Mouse (Mus musculus) forebrain, postnatal 0 days (tissue): Measurements from ENCODE around the gene Prickle4. TPM values are rescaled to one million over a fixed set of nuclear protein-coding genes. Genes with fewer than 3 reads are reported as not detected.
A peak's percentile ranks its signal among the peaks of the same experiment; 100 is the strongest.
"Not testable (repeated sequence)": the region's sequence is repeated elsewhere in the genome, so short reads cannot be mapped to it uniquely, and the experiment has no call there.

Experiments used
- ATAC-seq: fragments of 200-750 bp; cut with Nextera tagmentation; 2 replicates; pipeline ENCODE4 v1.8.0; 2017; ENCODE audit warnings: mild to moderate bottlenecking, moderate library complexity
- DNase-seq: peaks from one replicate; pipeline ENCODE4 v3.0.0-alpha.2; 2015
- H3K27ac ChIP-seq: fragments of 300-500 bp; sonication (generic); 2 replicates; pipeline ENCODE4 v1.5.1; 2014; ENCODE audit warnings: low read depth, mild to moderate bottlenecking, antibody characterized with exemption, low read length, moderate library complexity, mixed read lengths
- H3K27me3 ChIP-seq: fragments of 300-500 bp; sonication (generic); 2 replicates; pipeline ENCODE4 v1.6.1; 2014; ENCODE audit warnings: mild to moderate bottlenecking, low read length, mixed read lengths; ENCODE audit not compliant: insufficient read depth
- H3K36me3 ChIP-seq: fragments of 300-500 bp; sonication (generic); 2 replicates; pipeline ENCODE4 v1.6.1; 2014; ENCODE audit warnings: mild to moderate bottlenecking, moderate library complexity; ENCODE audit not compliant: insufficient read depth
- H3K4me1 ChIP-seq: fragments of 300-500 bp; sonication (generic); 2 replicates; pipeline ENCODE4 v1.6.1; 2014; ENCODE audit warnings: antibody characterized with exemption; ENCODE audit not compliant: insufficient read depth
- H3K4me2 ChIP-seq: fragments of 300-500 bp; sonication (generic); 2 replicates; pipeline ENCODE4 v1.6.1; 2014; ENCODE audit warnings: low read depth, mild to moderate bottlenecking, moderate library complexity
- H3K4me3 ChIP-seq: fragments of 300-500 bp; sonication (generic); 2 replicates; pipeline ENCODE4 v1.5.1; 2014; ENCODE audit warnings: low read depth, low read length, mixed read lengths
- H3K9ac ChIP-seq: fragments of 300-500 bp; sonication (generic); 2 replicates; pipeline ENCODE4 v1.6.1; 2014; ENCODE audit warnings: mild to moderate bottlenecking
- H3K9me3 ChIP-seq: fragments of 300-500 bp; sonication (generic); 2 replicates; pipeline ENCODE4 v1.6.1; 2016; ENCODE audit warnings: low read length
- CTCF ChIP-seq: sonication (generic); IDR thresholded peaks from 2 replicates; pipeline ENCODE4 v1.5.1; 2016; ENCODE audit warnings: antibody characterized with exemption, control low read depth, low read depth
- WGBS: fragments of 180-500 bp; shearing (Covaris S2); extraction: QIAGEN DNeasy Blood & Tissue Kit; methylation state at CpG from one replicate; pipeline ENCODE4 v1.1.7; 2014; 5-methylcytosine and 5-hydroxymethylcytosine counted together
- polyA plus RNA-seq: library from polyadenylated mRNA; unstranded; fragments of >200 nt; fragmentation: Nextera tagmentation; extraction: Ambion mirVana; gene quantifications from 2 replicates; pipeline ENCODE4 v1.2.1, GENCODE M21; 2015
- total RNA-seq: library from RNA; depleted of rRNA; stranded (reverse); fragments of >200 nt; gene quantifications from 2 replicates; pipeline ENCODE4 v1.2.3, GENCODE M21; 2014; rRNA removed

Gene Prickle4
- total and polyA plus RNA-seq, 2 experiments from 2014 or later = 0.45 to 1.8 TPM

DNA sequence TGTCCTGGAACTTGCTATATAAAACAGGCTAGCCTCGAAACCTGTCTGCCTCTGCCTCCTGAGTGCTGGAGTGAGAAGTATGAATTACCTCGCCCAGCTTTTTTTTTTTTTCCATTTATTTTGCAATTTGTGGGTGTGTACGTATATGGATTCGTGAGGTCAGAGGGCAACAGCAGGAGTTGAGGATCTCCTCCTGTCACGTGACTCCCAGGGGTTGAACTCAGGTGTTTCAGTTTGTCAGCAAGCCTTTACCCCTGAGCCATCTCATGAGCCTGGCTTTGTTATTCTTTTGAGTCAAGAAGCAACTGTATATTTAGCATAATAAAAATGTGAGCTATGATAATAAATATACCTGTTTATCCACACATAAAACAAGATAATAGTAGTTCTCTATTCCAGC lies 38.8 kb downstream of the Prickle4 start:
- ATAC-seq = no peak
- DNase-seq = no peak
- no peak for TF ChIP-seq CTCF
- no peaks in the 10 kb centered on the region for H3K27me3 ChIP-seq
- no peaks in the 10 kb centered on the region for H3K9me3 ChIP-seq
- H3K4me2 ChIP-seq = no peak overlapping the region
- no peak overlapping the region for H3K27ac ChIP-seq
- 0 out of 2 replicates have a peak, but pooled peaks cover 12% of the 10 kb centered on the region for H3K36me3 ChIP-seq
- no peak overlapping the region for H3K4me3 ChIP-seq
- H3K9ac ChIP-seq = no peak overlapping the region
- WGBS = 80% methylated on average over 5 of the region's 5 CpGs
- no peaks in the 10 kb centered on the region for H3K4me1 ChIP-seq

DNA sequence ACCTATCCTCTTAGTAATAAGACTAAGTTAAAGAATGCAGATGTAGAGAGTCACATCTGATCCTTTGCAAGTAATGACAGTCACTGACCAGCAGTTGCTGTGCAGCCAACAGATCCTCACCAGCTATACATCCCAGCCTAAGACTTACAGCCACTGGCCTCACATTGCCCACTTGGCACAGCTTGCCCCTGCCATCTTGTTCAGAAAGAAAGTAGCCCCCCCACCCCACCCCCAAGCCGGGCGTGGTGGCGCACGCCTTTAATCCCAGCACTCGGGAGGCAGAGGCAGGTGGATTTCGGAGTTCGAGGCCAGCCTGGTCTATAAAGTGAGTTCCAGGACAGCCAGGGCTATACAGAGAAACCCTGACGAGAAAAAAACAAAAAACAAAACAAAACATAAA lies 40.2 kb downstream of the Prickle4 start:
- not testable (repeated sequence) for H3K4me1 ChIP-seq, ATAC-seq, DNase-seq, H3K9ac ChIP-seq, H3K27me3 ChIP-seq, H3K4me3 ChIP-seq, H3K9me3 ChIP-seq, H3K27ac ChIP-seq, H3K4me2 ChIP-seq
- WGBS = 89% methylated on average over 8 of the region's 8 CpGs
- H3K36me3 ChIP-seq = peaks cover 15% of the 10 kb centered on the region; the same call in 1 of the 2 replicates

DNA sequence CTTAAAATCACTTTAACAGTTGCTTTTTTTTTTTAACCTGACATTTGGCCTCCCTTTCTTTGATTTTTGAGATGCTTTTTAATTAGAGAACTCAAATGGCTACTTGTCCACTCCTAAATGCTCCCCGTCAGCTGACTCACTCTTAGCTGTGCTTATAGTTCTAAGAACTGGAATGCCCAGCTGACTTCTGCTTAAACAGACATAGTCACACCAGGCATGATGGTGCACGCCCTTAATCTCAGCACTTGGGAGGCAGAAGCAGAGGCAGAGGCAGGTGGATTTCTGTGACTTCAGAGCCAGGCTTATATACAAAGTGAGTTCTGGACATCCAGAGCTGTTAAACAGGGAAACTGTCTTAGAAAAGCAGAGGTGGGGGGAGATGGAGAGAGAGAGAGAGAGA lies 42.6 kb downstream of the Prickle4 start:
- no peak overlapping the region for H3K9ac ChIP-seq
- H3K27ac ChIP-seq = no peak overlapping the region
- H3K36me3 ChIP-seq = peaks cover 14% of the 10 kb centered on the region; the same call in 1 of the 2 replicates
- no peak for TF ChIP-seq CTCF
- no peaks in the 10 kb centered on the region for H3K4me1 ChIP-seq
- no peaks in the 10 kb centered on the region for H3K9me3 ChIP-seq
- no peaks in the 10 kb centered on the region for H3K27me3 ChIP-seq
- no peak overlapping the region for H3K4me2 ChIP-seq
- no peak for ATAC-seq
- no peak overlapping the region for H3K4me3 ChIP-seq
- DNase-seq = no peak
- 77% methylated on average over 2 of the region's 2 CpGs for WGBS

DNA sequence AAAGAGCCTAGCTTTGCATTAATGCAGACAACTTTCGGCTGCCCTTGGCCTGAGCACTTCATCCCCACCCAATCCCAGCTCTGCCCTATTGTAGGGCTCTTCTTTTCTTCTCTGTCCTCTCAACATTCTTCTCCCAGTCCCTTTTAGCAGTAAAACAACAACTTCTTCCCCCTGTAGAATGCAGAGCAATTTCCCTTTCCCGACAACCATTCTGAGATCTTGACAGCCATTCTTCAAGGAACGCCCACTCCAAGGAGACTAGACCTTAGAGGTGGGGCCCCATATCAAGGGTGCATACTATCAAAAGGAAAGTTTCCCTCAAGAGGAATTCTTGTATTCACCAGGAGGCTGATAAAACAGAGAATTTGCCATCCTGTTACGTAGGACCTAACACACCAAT lies 45.6 kb downstream of the Prickle4 start:
- Histone ChIP-seq H3K4me2 (no peak overlapping the region), H3K27me3 (no peaks in the 10 kb centered on the region), H3K4me1 (no peaks in the 10 kb centered on the region), H3K9me3 (no peaks in the 10 kb centered on the region), H3K9ac (no peak overlapping the region), H3K36me3 (peaks cover 12% of the 10 kb centered on the region; the same call in 1 of the 2 replicates), H3K27ac (no peak overlapping the region), H3K4me3 (no peak overlapping the region)
- TF ChIP-seq CTCF = no peak
- DNase-seq (no peak), ATAC-seq (no peak)
- WGBS = 33% methylated on average over 4 of the region's 4 CpGs

DNA sequence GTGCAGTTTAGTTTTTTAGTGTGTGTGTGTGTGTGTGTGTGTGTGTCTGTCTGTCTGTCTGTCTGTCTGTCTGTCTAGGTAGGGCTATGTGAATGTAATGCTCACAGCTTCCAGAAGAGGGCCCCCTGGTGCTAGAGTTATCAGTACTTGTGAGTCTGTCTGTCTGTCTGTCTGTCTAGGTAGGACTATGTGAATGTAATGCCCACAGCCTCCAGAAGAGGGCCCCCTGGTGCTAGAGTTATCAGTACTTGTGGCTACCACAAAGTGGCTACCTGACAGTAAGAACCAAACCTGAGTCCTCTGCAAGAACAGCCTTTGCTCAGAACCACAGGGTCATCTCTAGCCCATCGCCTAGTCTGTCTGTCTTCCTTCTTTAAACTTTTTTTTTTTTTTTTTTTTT lies 47.9 kb downstream of the Prickle4 start:
- no peaks in the 10 kb centered on the region for H3K4me1 ChIP-seq
- no peaks in the 10 kb centered on the region for H3K27me3 ChIP-seq
- no peak overlapping the region for H3K27ac ChIP-seq
- DNase-seq (peak; percentile 60), ATAC-seq (no peak; the same call in 1 of the 2 replicates)
- H3K9ac ChIP-seq = no peak overlapping the region
- H3K9me3 ChIP-seq = no peaks in the 10 kb centered on the region
- H3K4me3 ChIP-seq = no peak overlapping the region
- TF ChIP-seq CTCF = peak; percentile 70
- H3K4me2 ChIP-seq = no peak overlapping the region
- WGBS = 85% methylated on average over 1 of the region's 1 CpGs
- H3K36me3 ChIP-seq = peaks cover 12% of the 10 kb centered on the region; the same call in 1 of the 2 replicates

DNA sequence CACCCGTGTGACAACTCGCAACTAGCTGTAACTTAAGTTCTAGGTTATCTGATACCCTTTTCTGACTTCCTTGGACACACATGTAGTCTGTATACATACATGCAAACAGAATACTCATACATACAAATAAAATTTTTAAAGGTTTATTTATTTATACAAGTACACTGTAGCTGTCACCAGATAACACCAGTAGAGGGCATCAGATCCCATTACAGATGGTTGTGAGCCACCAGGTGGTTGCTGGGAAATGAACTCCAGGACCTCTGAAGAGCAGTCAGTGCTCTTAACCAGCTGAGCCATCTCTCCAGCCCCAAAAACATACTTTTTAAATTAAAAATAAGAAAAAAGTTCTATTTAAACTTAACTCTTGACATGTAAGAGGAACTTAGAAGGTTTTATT lies 51.5 kb downstream of the Prickle4 start:
- no peak overlapping the region for H3K4me3 ChIP-seq
- DNase-seq (no peak), ATAC-seq (no peak)
- H3K9ac ChIP-seq = no peak overlapping the region
- H3K4me2 ChIP-seq = no peak overlapping the region
- no peaks in the 10 kb centered on the region for H3K27me3 ChIP-seq
- no peaks in the 10 kb centered on the region for H3K9me3 ChIP-seq
- WGBS = 88% methylated on average over 2 of the region's 2 CpGs
- no peak overlapping the region for H3K27ac ChIP-seq
- TF ChIP-seq CTCF = 0 out of 2 replicates have a peak, but pooled peaks have one; percentile 19
- no peaks in the 10 kb centered on the region for H3K4me1 ChIP-seq
- H3K36me3 ChIP-seq = no peaks in the 10 kb centered on the region

Other genes with a start within 250 kb of the Prickle4 start
- gene Taf8, start 192.4 kb downstream of the Prickle4 start, total RNA-seq = 17.4 and 17.9 TPM in 2 replicates
- gene Taf8, start 192.4 kb downstream of the Prickle4 start, polyA plus RNA-seq = 8.8 and 10.8 TPM in 2 replicates
- gene Ccnd3, start 189.7 kb downstream of the Prickle4 start, total RNA-seq = 26.3 and 42.6 TPM in 2 replicates
- 54.0 and 59.6 TPM in 2 replicates for gene Ccnd3, start 189.7 kb downstream of the Prickle4 start, polyA plus RNA-seq
- 21.9 and 23.7 TPM in 2 replicates for gene Bysl, start 83.2 kb downstream of the Prickle4 start, total RNA-seq
- gene Bysl, start 83.2 kb downstream of the Prickle4 start, polyA plus RNA-seq = 32.0 and 35.4 TPM in 2 replicates
- 31.5 and 37.0 TPM in 2 replicates for gene Med20, start 83.2 kb downstream of the Prickle4 start, total RNA-seq
- gene Med20, start 83.2 kb downstream of the Prickle4 start, polyA plus RNA-seq = 27.9 and 30.2 TPM in 2 replicates
- gene Gm20517, start 83.1 kb downstream of the Prickle4 start, total RNA-seq = 4.7 and 10.6 TPM in 2 replicates
- 1.4 and 2.1 TPM in 2 replicates for gene Gm20517, start 83.1 kb downstream of the Prickle4 start, polyA plus RNA-seq
- gene Usp49, start 64.0 kb downstream of the Prickle4 start, total RNA-seq = 11.2 and 18.9 TPM in 2 replicates
- 2.8 and 4.7 TPM in 2 replicates for gene Usp49, start 64.0 kb downstream of the Prickle4 start, polyA plus RNA-seq
- 67.0 and 73.9 TPM in 2 replicates for gene Tomm6, start 6.3 kb downstream of the Prickle4 start, total RNA-seq
- 329 and 353 TPM in 2 replicates for gene Tomm6, start 6.3 kb downstream of the Prickle4 start, polyA plus RNA-seq
- 68.0 and 79.6 TPM in 2 replicates for gene Frs3, start 5.7 kb downstream of the Prickle4 start, total RNA-seq
- 33.6 and 43.6 TPM in 2 replicates for gene Frs3, start 5.7 kb downstream of the Prickle4 start, polyA plus RNA-seq
- 4.9 and 5.2 TPM in 2 replicates for gene Gm21981, start 281 bp downstream of the Prickle4 start, total RNA-seq
- 0.76 and 0.97 TPM in 2 replicates for gene Gm21981, start 281 bp downstream of the Prickle4 start, polyA plus RNA-seq
- not detected in 2 replicates for gene Pgc, start 32.1 kb upstream of the Prickle4 start, total RNA-seq
- not detected in 2 replicates for gene Pgc, start 32.1 kb upstream of the Prickle4 start, polyA plus RNA-seq
- 4.1 and 5.5 TPM in 2 replicates for gene Tfeb, start 42.3 kb upstream of the Prickle4 start, total RNA-seq
- gene Tfeb, start 42.3 kb upstream of the Prickle4 start, polyA plus RNA-seq = 3.3 and 4.6 TPM in 2 replicates
- 9.5 and 17.5 TPM in 2 replicates for gene Mdfi, start 140.0 kb upstream of the Prickle4 start, total RNA-seq
- 0.99 and 1.3 TPM in 2 replicates for gene Mdfi, start 140.0 kb upstream of the Prickle4 start, polyA plus RNA-seq
- 108 and 109 TPM in 2 replicates for gene Foxp4, start 229.9 kb upstream of the Prickle4 start, total RNA-seq
- 45.7 and 56.4 TPM in 2 replicates for gene Foxp4, start 229.9 kb upstream of the Prickle4 start, polyA plus RNA-seq